Mouse (Mus musculus) MN1 (cell line): ENCODE results near the gene Selenoi.

Source experiments
- DNase-seq: peaks from one replicate; pipeline ENCODE4 v3.0.0-alpha.2; 2016; ENCODE audit warnings: low spot score

Selenoi gene

DNA sequence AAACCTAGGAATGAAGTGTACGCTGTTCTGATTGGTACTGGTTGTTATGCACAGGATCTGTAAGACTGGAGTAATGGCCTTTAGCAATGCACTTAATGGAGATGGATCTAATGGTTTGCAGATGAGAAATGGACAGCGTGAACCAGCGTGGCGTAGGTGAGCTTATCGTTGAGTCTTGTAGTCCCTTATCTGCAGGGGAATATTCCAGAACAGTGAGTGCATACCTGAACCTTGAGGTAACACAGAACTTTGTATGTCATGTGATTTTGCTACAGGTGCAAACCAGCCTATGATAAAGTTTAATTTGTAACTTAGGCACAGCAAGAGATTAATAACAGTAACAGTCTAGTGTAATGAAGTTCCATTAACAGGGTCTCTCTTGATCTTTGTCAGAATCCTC, 6.2 kb downstream of the Selenoi start:
- no peak for DNase-seq

DNA sequence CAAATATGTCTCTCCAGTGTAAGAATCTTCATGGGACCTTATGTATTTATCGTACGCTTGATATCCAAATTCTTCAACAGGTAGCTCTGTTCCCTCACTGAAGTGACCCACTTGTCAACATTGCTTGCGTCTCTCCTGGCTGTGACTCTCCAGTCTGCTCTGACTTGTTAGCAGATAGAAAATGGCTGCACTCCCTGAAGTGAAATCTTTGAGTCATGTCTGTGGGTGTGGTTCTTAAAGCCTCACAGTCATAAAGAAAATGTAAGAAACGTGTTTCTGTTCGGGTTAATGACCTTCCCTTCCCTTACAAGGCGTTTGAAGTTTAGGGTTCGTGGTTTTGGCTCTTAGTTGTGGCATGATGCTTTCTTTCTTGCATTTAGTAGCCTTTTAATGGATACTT, 8.2 kb downstream of the Selenoi start:
- DNase-seq = no peak

DNA sequence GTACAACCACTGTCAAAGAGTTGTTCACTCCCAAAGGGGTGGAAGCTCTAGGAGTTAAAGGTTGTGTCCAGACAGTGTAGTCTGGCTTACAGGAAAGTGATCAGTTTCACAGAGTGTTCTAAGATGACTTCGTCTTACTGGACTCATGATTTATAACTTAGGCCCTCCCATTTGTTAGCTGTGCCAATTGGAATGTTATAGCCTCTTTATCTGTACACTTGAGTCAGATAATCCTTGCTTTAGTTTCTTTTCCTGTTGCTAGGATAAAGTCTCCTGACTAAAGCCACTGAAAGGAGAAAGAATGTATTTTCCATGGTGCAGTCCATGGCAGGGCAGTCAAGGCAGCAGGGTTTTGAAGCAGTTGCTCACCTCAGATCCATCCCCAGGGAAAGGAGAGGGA, 10.0 kb downstream of the Selenoi start:
- no peak for DNase-seq

DNA sequence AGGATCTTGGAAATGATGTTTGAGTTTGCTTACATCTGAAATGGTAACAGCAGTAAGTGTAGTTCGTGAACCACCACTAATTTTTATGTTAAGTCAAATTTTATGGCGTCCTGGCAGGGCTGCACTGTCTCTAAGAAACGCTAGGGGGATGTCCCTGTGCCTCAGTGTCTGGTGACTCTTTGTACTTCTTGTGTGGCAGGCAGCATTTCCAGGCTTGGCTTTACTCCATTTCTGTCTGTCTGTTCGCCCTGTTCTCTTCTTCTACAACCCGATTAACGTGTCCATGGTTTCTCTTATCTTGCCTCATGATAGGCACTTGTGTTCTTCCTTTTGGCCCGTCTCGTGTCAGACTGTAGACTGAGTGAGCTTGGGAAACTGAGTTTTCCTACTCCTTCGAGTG, 11.4 kb downstream of the Selenoi start:
- DNase-seq = no peak

DNA sequence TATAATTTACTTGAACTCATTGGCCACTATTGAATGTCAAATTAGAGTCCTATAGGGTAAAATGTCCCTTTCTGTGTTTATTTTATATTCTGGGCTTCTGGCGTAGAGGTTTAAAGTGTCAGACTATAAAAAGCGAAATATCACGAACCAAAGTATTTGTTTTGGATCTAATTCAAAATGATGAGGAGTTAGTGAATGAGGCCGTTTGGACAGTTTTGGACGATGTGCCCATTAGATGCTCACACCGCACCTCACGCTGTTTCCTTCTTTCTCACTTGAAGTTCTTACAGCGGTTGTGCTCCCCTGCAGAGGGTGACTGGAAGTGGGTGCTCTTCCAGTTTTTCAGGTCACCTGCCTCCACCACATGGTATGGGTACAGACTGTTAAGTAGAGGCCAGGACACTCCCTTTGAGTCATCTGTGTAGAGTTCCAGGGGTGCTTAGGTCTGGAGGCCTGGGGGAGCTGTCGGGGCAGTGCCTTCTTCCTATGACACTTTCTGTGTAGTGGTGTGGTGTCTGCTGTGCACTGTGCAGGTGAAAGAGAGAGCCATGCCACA, 13.6 kb downstream of the Selenoi start:
- DNase-seq = no peak

DNA sequence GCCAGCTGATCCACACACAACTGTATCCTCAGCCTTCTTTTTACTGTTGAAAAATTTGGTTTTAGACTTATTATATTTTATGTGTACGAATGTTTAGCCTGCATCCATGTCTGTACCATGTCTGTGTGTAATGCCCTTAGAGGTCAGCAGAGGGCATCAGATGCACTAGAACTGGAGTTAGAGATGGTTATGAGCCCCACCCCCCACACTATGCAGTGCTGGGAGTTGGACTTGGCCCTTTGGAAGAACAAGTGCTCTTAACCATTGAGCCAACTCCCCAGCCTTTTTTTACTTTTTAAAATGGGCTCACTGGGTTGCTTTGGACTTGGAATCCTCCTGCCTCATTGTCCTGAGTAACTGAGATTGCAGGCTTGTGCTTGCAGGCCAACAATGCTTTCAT, 15.3 kb downstream of the Selenoi start:
- no peak for DNase-seq

DNA sequence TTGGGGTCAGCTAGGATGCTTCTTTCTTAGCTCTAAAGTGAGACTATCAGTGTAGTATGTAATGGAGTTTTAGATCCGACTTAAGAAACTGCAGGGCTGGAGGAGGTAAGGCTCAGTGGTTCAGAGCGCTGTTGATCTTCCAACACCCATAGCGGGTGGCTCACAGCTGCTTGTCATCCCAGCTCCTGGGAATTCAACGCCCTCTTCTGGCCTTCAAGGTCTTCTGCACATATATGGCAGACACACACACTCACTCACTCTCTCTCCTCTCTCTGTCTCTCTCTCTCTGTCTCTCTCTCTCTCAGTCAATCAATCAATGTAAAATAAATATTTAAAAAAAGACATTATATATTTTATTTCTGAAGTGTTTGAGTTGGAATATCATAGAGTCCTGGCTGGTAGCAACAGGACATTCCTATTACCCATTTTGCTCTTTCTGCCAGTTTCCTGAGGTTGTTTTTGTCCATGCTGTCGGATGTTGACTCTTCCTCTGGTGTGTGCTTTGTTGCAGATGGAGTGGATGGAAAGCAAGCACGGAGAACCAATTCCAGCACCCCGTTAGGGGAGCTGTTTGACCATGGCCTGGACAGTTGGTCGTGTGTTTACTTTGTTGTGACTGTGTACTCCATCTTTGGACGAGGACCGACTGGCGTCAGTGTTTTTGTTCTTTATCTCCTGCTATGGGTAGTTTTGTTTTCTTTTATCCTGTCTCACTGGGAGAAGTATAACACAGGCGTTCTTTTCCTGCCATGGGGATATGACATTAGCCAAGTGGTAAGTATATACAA, 23.4 kb downstream of the Selenoi start:
- DNase-seq = no peak

DNA sequence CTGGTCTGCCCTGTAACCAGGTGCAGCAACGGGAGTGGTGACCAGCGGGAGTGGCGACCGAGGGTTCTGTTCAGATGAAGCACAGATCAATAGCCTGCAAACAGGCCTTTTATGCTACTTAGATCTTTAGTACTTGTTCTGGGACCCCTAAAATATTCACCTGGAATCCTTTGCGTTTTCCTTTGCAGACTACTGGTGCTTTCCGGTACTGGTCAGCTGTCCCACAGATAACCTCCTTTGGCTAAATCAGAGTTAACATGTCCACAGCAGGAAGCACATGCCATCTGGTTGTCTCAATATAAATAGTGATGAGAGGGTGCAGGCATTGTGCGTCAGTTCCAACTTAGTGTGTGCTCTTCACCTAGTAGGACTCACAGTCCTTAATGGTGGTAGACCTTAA, 26.4 kb downstream of the Selenoi start:
- no peak for DNase-seq

DNA sequence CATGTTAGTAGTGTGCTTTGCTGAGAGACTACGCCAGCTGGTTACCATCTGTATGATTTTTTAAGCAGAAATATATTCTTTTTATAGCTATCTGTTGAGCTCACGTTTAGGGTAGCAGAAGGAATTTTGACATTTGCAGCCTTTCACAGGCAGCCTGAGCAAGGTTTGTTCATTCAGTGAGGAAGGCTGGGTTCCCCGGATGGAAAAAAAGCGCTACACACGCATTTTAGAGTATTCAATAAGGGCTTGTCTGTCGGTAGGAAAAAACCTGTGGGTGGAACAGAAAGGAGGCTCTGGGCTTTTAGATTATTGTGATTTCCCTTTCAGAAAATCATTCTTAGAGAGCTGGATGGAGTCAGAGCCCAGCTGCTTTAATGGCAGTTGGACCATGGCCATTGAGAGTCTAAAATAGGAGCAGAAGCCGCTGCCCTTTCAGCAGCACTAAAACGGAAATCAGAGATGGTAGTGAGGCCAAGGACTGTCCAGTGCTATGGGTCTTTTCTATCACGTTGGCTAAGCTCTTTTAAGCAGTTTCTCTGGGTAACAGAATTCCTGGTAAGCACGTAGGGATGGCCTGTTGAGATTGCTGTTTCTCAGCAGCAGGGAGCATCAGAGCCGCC, 38.3 kb downstream of the Selenoi start:
- no peak for DNase-seq

DNA sequence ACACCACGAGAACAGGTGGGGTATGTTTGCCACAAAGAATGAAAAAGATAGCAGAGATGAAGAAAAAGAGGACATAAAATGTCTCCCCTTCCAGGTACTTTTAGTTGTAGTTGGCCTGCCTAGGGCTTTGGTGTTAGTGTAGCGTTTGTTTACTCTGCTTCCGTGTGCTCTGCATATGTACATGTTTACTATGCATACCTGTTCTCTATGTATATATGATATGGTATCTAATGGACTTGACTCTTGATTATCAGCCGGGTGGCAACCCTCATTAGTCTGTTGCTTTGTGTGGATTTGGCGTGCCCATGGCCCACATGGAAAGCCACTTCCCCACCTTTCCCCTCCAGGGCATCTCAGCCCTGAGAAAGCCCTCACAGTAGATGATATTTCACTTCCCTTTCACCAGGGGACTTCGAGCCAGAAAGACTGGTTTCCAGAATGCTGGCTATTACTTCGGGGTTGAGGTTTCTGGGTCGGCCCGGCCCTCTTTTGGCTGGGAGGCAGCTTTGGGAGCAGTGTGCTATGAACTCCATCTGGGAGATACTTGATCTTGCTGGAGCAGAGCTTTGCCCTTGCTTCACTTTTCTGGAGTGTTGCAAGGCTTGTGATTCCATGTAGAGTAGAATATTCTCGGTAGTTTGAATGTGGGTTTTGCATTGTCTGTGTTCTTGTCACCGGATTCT, 39.4 kb downstream of the Selenoi start:
- no peak for DNase-seq

DNA sequence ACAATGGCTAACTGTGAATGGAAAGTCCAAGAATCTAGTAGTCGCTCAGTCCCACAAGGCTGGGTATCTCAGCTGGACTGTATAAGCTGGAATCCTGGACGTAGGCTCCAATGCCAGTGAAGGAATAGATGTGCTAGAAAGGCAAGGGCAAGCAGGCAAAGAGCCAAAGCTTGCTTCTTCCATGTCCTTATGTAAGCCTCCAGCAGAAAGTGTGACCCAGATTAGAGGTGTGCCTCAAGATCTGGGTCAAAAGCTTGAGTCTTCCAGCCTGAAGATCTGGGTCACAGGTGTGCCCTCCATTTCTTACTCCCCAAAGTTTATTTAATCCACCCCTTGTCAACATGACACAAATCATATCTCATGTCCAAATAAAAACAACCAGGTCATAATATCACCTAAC, 44.0 kb downstream of the Selenoi start:
- no peak for DNase-seq

DNA sequence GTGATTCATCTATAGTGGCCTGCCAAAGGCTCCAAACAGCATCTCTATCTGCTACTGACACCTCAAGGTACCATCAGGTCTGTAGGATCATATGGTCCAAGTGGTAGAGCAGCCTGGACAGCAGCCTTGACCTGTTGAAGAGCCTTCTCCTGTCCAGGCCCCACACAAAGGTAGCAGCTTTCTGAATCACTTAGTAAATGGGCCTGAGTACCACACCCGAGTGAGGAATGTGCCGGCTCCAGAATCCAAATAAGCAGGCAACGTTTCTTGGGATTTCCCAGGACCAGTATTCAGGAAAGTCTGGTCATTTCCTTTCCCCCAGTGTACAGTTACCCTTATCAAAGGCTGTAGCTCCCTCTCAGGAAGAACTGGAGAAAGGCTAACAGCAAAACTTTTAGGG, 46.6 kb downstream of the Selenoi start:
- DNase-seq = no peak

DNA sequence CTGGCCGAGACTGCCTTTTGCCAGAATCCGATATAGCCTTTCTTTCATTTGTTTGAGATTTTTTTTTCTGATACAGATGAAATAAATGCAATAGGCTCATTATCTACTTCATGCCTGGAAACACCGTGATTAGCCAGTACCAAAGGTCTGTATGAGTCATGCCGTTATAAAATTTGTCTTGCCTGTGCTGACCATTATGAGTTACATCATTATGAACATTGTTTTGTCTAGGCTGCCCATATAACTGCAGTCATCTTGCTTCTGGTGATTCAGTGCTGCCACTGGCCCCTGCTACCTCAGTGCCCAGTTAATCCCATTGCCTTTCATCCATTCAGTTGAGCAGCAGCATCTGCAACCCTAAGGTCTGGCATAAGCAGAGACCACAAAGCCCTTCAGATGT, 47.1 kb downstream of the Selenoi start:
- DNase-seq = peak; percentile 21

DNA sequence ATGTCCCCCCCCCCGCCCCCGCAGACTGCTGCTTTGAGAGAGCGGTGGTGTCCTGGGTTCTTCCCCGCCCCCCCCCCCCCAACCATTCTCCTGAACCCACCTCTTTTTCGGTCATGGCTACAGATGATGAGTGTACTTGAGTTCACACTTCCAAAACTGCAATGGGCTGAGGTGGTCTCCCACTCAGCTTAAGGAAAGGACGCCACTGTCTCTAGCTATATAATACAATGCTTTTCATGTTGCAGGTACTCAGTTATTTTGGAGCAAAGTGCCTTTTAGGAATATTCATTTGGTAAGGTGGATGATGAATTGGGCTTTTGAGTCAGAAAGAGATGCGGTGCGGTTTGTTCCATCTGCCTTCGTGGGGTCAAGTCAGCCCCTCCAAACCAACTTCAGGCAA, 48.5 kb downstream of the Selenoi start:
- no peak for DNase-seq

DNA sequence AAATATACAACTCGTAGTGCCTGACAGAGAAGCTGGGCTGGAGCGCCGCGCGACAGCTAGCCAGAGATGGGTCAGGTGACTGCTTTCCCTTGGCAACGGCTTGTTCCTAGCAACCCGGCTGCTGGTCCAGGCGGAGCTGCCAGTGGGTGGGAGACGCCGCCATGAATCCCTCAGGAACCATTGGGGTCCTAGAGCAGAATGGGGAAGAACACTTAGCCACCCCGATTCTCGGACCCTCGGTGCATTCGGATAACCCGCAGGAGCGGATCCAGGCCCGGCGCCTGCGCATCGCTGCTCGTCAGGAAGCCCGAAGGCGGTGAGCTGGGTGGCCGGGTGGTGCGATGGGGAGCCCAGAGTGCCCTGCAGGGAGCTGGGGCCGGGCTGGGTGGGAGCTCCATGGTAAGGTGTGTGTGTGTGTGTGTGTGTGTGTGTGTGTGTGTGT, 48.9 kb downstream of the Selenoi start, which contains the start of gene Drc1:
TSS of gene Drc1 (plus strand) at position 98 of the 442 bp plus-strand sequence.
- DNase-seq = no peak

DNA sequence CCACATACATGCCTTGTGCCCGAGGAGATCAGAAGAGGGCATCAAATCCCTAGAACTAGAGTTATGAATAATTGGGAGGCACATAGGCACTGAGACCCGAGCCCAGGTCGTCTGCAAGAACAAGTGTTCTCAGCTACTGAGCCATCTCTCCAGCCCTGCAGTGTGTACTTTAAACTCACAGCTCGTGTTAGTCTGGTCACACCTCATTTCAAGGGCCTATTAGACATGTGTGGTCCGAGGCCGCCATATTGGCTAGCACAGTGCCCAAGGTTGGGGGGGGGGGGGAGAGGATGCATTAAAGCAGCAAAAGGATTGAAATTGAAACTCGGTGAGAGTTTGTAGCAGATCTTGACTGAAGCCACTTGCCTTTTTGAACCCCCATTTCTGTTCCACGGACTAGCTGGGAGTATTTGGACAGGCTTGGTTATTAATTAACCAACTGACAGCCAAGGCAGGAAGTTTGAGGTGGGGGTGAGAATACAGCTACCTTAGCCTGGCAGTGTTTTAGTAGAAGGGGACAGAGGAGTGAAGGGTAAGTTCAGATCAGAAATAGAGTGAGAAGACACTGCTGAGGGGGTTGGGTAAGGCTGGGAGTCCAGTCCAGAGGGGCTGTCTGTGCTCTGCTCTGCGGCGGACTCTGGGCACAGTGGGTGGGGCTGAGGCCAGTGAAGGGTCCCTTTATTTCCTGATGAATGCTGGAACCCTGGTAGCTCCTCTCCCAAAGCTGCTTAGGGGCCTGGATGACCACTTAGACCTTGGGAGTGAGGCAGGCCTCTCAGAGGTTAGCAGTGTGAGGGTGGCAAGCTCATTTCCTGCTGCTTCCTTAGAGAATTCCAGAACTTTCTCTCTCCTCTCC, 53.8 kb downstream of the Selenoi start:
- no peak for DNase-seq

DNA sequence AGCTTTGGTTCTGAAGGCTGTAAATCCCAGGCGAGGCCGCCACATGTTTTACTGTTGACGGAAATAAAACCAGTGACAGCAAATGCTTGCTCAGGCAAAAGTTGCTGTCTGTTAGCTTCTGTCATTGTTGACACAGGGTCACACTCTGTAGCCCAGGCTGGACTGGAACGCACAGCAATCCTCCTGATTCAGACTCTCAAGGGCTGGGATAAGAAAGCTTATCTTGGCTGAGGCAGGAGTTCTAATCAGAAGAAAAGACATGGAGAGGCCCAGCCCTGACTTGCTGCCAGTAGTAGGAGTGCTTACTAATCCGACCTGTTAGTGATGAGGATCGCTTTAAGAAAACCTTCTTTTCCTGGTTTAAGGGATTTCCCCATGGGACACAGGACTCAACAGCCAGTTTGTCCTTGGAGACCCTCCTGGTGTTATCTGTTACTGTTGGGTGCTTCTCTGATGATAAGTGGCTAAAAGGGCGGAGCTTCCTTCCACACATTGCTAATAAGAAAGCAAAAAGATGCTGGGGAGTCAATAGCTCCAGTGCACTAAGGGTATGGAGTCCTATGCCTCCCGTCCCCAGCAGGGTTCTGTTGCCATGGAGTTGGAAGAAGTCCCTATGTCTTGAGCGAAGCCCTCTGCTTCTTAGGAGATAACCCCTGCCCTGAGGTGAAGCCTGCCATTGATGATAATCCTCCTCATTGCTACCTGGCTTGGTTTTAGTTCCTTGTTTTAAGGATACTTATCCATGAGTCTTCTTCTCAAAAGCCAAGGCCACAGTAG, 54.9 kb downstream of the Selenoi start:
- no peak for DNase-seq
